Mouse (Mus musculus) forebrain, embryonic 14.5 days (tissue): ENCODE data around the gene Tyw1. TPM values are rescaled to one million over a fixed set of nuclear protein-coding genes. Genes with fewer than 3 reads are reported as not detected.

Experiments used
- polyA plus RNA-seq: library from polyadenylated mRNA; unstranded; fragments of >200 nt; fragmentation: Nextera tagmentation; extraction: Ambion mirVana; gene quantifications from 2 replicates; pipeline ENCODE4 v1.2.1, GENCODE M21; 2014

Tyw1 gene
- polyA plus RNA-seq, 1 experiment from 2014 or later: 29.4 TPM

Other genes starting within 250 kb of the Tyw1 start
- 36.9 and 38.2 TPM in 2 replicates for gene Asl, start 226.4 kb upstream of the Tyw1 start, polyA plus RNA-seq
- gene Crcp, start 226.3 kb upstream of the Tyw1 start, polyA plus RNA-seq: 50.7 and 51.2 TPM in 2 replicates
- 57.1 and 61.4 TPM in 2 replicates for gene Tpst1, start 182.3 kb upstream of the Tyw1 start, polyA plus RNA-seq
- 10.9 and 12.4 TPM in 2 replicates for gene Kctd7, start 110.8 kb upstream of the Tyw1 start, polyA plus RNA-seq
- gene Rabgef1, start 83.8 kb upstream of the Tyw1 start, polyA plus RNA-seq: 30.0 and 38.7 TPM in 2 replicates
- 22.5 and 22.7 TPM in 2 replicates for gene Tmem248, start 38.5 kb upstream of the Tyw1 start, polyA plus RNA-seq
- gene Sbds, start 89 bp upstream of the Tyw1 start, polyA plus RNA-seq: 49.6 and 50.8 TPM in 2 replicates
- gene Caln1, start 113.8 kb downstream of the Tyw1 start, polyA plus RNA-seq: 2.5 and 6.5 TPM in 2 replicates
- not detected in 2 replicates for gene A330070K13Rik, start 129.0 kb downstream of the Tyw1 start, polyA plus RNA-seq